Mouse (Mus musculus): Measurements from ENCODE around the gene Tdrd6. TPM values are rescaled to one million over a fixed set of nuclear protein-coding genes. Genes with fewer than 3 reads are reported as not detected.
A peak's percentile ranks its signal among the peaks of the same experiment; 100 is the strongest.

Gene Tdrd6
- polyA plus RNA-seq, 1 experiment from 2014 or later = 0.66 TPM

GRCm38 (mm10) chr17:43567992-43568888 lies 61.9 kb downstream of the Tdrd6 start, which contains the start of gene Pla2g7:
Pla2g7 (plus strand) TSS chr17:43568098.
- no peak within 1 kb of the TSS for H3K27ac ChIP-seq (ENCODE audit: low read length)

GRCm38 (mm10) chr17:43567593-43567991 lies 62.5 kb downstream of the Tdrd6 start:
- H3K27ac ChIP-seq (ENCODE audit: low read length) = no peak overlapping the region

More at GRCm38 (mm10) chr17:43567992-43568888, 61.9 kb downstream of the Tdrd6 start, which contains the start of gene Pla2g7:
- Histone ChIP-seq H3K4me1 (replicated peaks; ENCODE audit: control insufficient read depth, insufficient read depth, low read length) (peaks cover 10% of the 10 kb centered on the region; the same call in 1 of the 2 replicates), H3K9me3 (ENCODE audit: control insufficient read depth, low read length) (no peaks in the 10 kb centered on the region), H3K36me3 (ENCODE audit: control insufficient read depth, insufficient read depth) (no peaks in the 10 kb centered on the region), H3K4me3 (replicated peaks; ENCODE audit: low read length) (peak within 1 kb of the TSS; percentile 50), H3K4me2 (ENCODE audit: low read length) (peak within 1 kb of the TSS; percentile 89), H3K9ac (replicated peaks; ENCODE audit: low read depth, low read length) (peak within 1 kb of the TSS; percentile 56), H3K27me3 (replicated peaks; ENCODE audit: control insufficient read depth, insufficient read depth, low read length) (no peaks in the 10 kb centered on the region)
- WGBS = under 1% methylated on average over 34 of the region's 34 CpGs
- ATAC-seq = peak; percentile 93

More at GRCm38 (mm10) chr17:43567593-43567991, 62.5 kb downstream of the Tdrd6 start:
- peak overlapping the region; percentile 89 for H3K4me2 ChIP-seq (ENCODE audit: low read length)
- WGBS = 4% methylated on average over 12 of the region's 12 CpGs
- no peaks in the 10 kb centered on the region for H3K27me3 ChIP-seq (replicated peaks; ENCODE audit: control insufficient read depth, insufficient read depth, low read length)
- peak overlapping the region; percentile 50 for H3K4me3 ChIP-seq (replicated peaks; ENCODE audit: low read length)
- H3K9me3 ChIP-seq (ENCODE audit: control insufficient read depth, low read length) = no peaks in the 10 kb centered on the region
- peak; percentile 57 for ATAC-seq
- H3K9ac ChIP-seq (replicated peaks; ENCODE audit: low read depth, low read length) = peak overlapping the region; percentile 56; the same call in 1 of the 2 replicates
- peaks cover 10% of the 10 kb centered on the region; the same call in 1 of the 2 replicates for H3K4me1 ChIP-seq (replicated peaks; ENCODE audit: control insufficient read depth, insufficient read depth, low read length)
- no peaks in the 10 kb centered on the region for H3K36me3 ChIP-seq (ENCODE audit: control insufficient read depth, insufficient read depth)

Other genes with a start within 250 kb of the Tdrd6 start
- gene Mep1a, start 127.5 kb downstream of the Tdrd6 start, polyA plus RNA-seq (2015; fragmentation: Nextera tagmentation; extraction: Ambion mirVana) = 0.11 TPM in 1 of 2 replicates, not detected in the other
- gene Ankrd66, start 86.7 kb downstream of the Tdrd6 start, polyA plus RNA-seq (2015; fragmentation: Nextera tagmentation; extraction: Ambion mirVana) = 0.48 and 0.68 TPM in 2 replicates
- gene Pla2g7, start 62.2 kb downstream of the Tdrd6 start, polyA plus RNA-seq (2015; fragmentation: Nextera tagmentation; extraction: Ambion mirVana) = 8.9 and 11.6 TPM in 2 replicates
- gene Slc25a27, start 36.9 kb upstream of the Tdrd6 start, polyA plus RNA-seq (2015; fragmentation: Nextera tagmentation; extraction: Ambion mirVana) = 92.7 and 135 TPM in 2 replicates
- 19.1 and 27.1 TPM in 2 replicates for gene Cyp39a1, start 37.1 kb upstream of the Tdrd6 start, polyA plus RNA-seq (2015; fragmentation: Nextera tagmentation; extraction: Ambion mirVana)
- gene Rcan2, start 171.1 kb upstream of the Tdrd6 start, polyA plus RNA-seq (2015; fragmentation: Nextera tagmentation; extraction: Ambion mirVana) = 25.1 and 47.1 TPM in 2 replicates

All from forebrain, embryonic 16.5 days (tissue).